Mouse (Mus musculus) skeletal muscle tissue, postnatal 0 days (tissue): ENCODE measurements around the gene Myh11. TPM values are rescaled to one million over a fixed set of nuclear protein-coding genes. Genes with fewer than 3 reads are reported as not detected.

Experiments used
- microRNA counts: library from miRNA; unstranded; fragments of <30 nt; microRNA quantifications from one replicate; lab custom pipeline; 2015
- microRNA-seq, 2 experiments: library from miRNA; unstranded; fragments of <30 nt; microRNA quantifications; one replicate each; pipeline ENCODE4; 2016
- polyA plus RNA-seq: library from polyadenylated mRNA; unstranded; fragments of >200 nt; fragmentation: Nextera tagmentation; extraction: Ambion mirVana; gene quantifications from 2 replicates; pipeline ENCODE4 v1.2.1, GENCODE M21; 2015

Myh11 gene
- polyA plus RNA-seq: 7.3 and 8.3 TPM in 2 replicates

DNA sequence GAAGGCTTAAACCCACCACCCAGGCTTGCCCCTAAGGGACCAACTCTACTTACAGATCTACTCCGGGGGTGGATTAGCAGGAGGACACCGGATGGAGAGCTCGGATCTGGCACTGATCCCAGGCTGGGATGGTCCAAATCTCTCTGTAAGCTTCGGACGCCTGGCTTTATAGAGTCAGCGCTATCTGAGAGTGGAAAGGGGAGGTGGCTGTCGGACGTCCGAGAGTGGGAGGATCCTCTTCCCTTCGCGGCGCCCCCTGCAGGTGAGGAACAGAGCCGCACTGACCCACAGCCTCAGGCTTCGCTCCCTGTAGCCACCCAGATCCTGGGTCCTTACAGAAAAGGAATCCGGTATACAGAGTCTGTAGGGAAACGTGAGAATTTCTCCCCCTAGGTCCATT lies at the start of gene Myh11:
TSS of gene Myh11 (minus strand) at position 150 of the 400 bp plus-strand sequence.

DNA sequence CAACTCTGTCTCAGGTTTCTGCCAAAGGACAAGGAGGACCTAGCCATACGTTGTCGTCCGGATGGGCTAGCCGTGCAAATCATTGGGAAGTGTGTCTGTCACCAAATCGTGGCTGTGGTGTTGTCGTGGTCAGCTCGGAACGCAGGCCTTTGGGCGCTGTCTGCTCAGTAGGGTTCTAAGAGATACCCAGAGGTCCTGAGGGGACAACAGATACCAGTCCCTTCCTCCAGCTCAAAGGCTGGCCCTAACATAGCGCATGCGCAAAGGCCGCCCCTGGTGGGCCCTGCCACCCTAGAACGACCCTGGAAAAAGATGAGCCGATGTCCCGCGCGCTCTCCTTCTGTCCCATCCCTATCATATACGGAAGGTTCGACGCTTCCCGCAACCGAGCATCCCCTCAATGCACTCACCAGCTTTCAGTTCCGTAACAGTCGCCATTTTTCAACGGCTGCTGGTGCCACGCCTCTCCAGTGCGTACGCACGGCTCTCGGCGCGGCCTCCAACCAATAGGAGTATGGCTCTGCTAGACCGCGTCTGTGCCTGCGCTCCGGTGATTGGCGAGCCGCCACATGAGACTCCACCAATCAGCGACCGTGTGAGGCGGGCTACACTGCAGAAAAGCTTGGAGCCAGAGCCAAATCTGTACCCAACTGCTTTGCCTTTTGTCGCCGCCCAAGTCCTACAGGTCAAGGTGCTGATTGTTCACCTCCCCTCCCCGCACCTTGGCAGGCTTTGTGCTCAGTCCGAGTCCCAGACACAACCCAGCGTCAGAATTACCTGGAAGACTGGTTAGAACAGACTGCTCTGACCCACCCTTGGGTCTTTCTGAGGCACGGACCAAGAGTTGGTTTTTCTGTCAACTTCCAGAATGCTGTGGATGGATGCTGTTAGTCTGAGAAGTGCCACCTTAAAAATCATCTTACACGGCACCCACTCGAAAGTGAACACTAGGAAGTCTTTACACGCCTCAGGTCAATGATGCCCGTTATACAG lies 26.0 kb upstream of the Myh11 start, which contains the start of gene Fopnl:
TSS of gene Fopnl (minus strand) at position 522 of the 993 bp plus-strand sequence.

DNA sequence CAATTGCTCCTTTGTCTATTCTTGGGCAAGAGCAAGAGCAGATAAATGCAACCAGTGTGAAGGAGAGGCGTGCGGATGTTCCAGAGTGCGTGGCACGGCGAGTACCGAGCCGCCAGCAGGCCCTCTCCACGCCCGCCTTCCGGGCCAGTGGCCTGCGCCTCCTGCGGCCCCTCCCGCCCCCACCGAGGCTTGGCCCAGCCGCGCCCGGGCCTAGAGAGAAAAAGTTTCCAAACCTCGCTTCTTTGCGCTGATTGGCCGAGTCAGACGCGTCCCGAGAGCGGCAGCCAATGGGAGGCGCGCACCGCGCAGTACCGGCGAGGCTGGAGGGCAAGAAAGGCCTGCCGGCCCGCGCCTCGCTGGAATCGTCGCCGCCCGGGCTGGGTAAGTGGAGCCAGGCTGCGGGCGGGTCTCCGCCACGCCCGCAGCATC lies 128.2 kb downstream of the Myh11 start, which contains the start of the genes Nde1 and Marf1:
TSS of gene Nde1 (plus strand) at position 288 of the 429 bp plus-strand sequence.
TSS of gene Marf1 (minus strand) at position 364 of the 429 bp plus-strand sequence.

MicroRNAs within 50 kb of the gene (microRNA counts, 519-probe panel; counts per million panel counts)
- 3,383 counts per million, percentile 74 among the panel's probes with 10 or more counts for microRNA mmu-miR-484 (lab: Ali Mortazavi, UCI)

Small RNA genes within 50 kb of the gene (microRNA-seq; reads per million reads assigned to microRNA genes)
- gene Mir484: 1,787 to 2,281 reads per million in 2 experiments

Other genes with a start within 250 kb of the Myh11 start
- 29.4 and 34.3 TPM in 2 replicates for gene Nde1, start 128.1 kb downstream of the Myh11 start, polyA plus RNA-seq
- 6.9 and 7.8 TPM in 2 replicates for gene Marf1, start 128.0 kb downstream of the Myh11 start, polyA plus RNA-seq
- gene Fopnl, start 26.0 kb upstream of the Myh11 start, polyA plus RNA-seq: 124 and 125 TPM in 2 replicates
- 5.2 and 5.6 TPM in 2 replicates for gene Abcc1, start 70.2 kb upstream of the Myh11 start, polyA plus RNA-seq